Mouse (Mus musculus) cerebellum, adult 2 months (tissue): ENCODE data around the gene Cideb.

ENCODE experiments used
- CTCF ChIP-seq: fragments of 200-500 bp; IDR thresholded peaks from 2 replicates; pipeline ENCODE4 v1.5.1; 2011; ENCODE audit warnings: low read depth, mild to moderate bottlenecking, control low read depth, low read length, moderate library complexity, borderline replicate concordance; ENCODE audit not compliant: insufficient read depth
- POLR2A ChIP-seq: fragments of 200-500 bp; IDR thresholded peaks from 2 replicates; pipeline ENCODE4 v1.6.1; 2011; ENCODE audit warnings: low read length, control low read depth, borderline replicate concordance; ENCODE audit not compliant: insufficient read depth

GRCm38 (mm10) chr14:55735334-55735733 is 22.9 kb downstream of the Cideb start:
- TF ChIP-seq CTCF (no peak), POLR2A (no peak)
